Mouse (Mus musculus) MEL (cell line): ENCODE measurements around the gene Sapcd1. TPM values are rescaled to one million over a fixed set of nuclear protein-coding genes. Genes with fewer than 3 reads are reported as not detected.
A peak's percentile ranks its signal among the peaks of the same experiment; 100 is the strongest.

Source experiments
- DNase-seq: peaks from one replicate; pipeline ENCODE4 v3.0.0; 2011; ENCODE audit warnings: low read depth, low spot score
- H3K27ac ChIP-seq: 2 replicates; pipeline ENCODE4 v1.5.1; 2012; ENCODE audit warnings: low read depth, mild to moderate bottlenecking, control low read depth, low read length, moderate library complexity; ENCODE audit not compliant: control insufficient read depth
- H3K27me3 ChIP-seq, 2 experiments: fragments of 150-350 bp in 1 of 2; sonication (generic) in 1 of 2; 2 replicates each; pipeline ENCODE4 v1.6.1; 2012; ENCODE audit warnings: low read length in 2 of 2, mild to moderate bottlenecking in 2 of 2, improper control_type of control experiment in 1 of 2, moderate library complexity in 1 of 2; ENCODE audit not compliant: insufficient read depth in 2 of 2, control insufficient read depth in 1 of 2
- H3K36me3 ChIP-seq, 2 experiments: 2 replicates each; pipeline ENCODE4 v1.6.1; 2012 to 2014; ENCODE audit warnings: low read length in 2 of 2, improper control_type of control experiment in 1 of 2, inconsistent platforms in 1 of 2, mild to moderate bottlenecking in 1 of 2; ENCODE audit not compliant: insufficient read depth in 2 of 2, control insufficient read depth in 1 of 2
- H3K4me1 ChIP-seq, 2 experiments: fragments of 150-350 bp in 1 of 2; sonication (generic) in 1 of 2; 2 replicates each; pipeline ENCODE4 v1.6.1; 2012; ENCODE audit warnings: low read length in 2 of 2, improper control_type of control experiment in 1 of 2, mild to moderate bottlenecking in 1 of 2; ENCODE audit not compliant: insufficient read depth in 2 of 2, control insufficient read depth in 1 of 2
- H3K4me3 ChIP-seq, 2 experiments: fragments of 150-350 bp in 1 of 2; sonication (generic) in 1 of 2; 2 replicates each; pipeline ENCODE4 v1.5.1; 2012; ENCODE audit warnings: low read depth in 2 of 2, low read length in 2 of 2, mild to moderate bottlenecking in 2 of 2, moderate library complexity in 2 of 2, control low read depth in 1 of 2, improper control_type of control experiment in 1 of 2; ENCODE audit not compliant: control insufficient read depth in 1 of 2, insufficient read depth in 1 of 2
- H3K79me2 ChIP-seq: 2 replicates; pipeline ENCODE4 v1.6.1; 2012; ENCODE audit warnings: mild to moderate bottlenecking, low read length, moderate library complexity; ENCODE audit not compliant: control insufficient read depth, poor library complexity, insufficient read depth
- H3K9ac ChIP-seq: 2 replicates; pipeline ENCODE4 v1.6.1; 2012; ENCODE audit warnings: low read depth, mild to moderate bottlenecking, control low read depth, low read length, moderate library complexity; ENCODE audit not compliant: control insufficient read depth, poor library complexity, severe bottlenecking
- H3K9me3 ChIP-seq: fragments of 150-350 bp; sonication (generic); replicated peaks from 2 replicates; pipeline ENCODE4 v1.6.1; 2012; ENCODE audit warnings: mild to moderate bottlenecking, low read length, improper control_type of control experiment, moderate library complexity; ENCODE audit not compliant: insufficient read depth
- BHLHE40 ChIP-seq: IDR thresholded peaks from 2 replicates; pipeline ENCODE4 v1.6.1; 2012; ENCODE audit warnings: low read depth, mild to moderate bottlenecking, inconsistent platforms, low read length, improper control_type of control experiment, borderline replicate concordance
- CHD1 ChIP-seq: IDR thresholded peaks from 2 replicates; pipeline ENCODE4 v1.6.1; 2012; ENCODE audit warnings: low read depth, mild to moderate bottlenecking, inconsistent platforms, low read length, improper control_type of control experiment
- CHD2 ChIP-seq: IDR thresholded peaks from 2 replicates; pipeline ENCODE4 v1.6.1; 2011; ENCODE audit warnings: low read length, improper control_type of control experiment
- CTCF ChIP-seq, 3 experiments: IDR thresholded peaks in 2 of 3; conservative IDR thresholded peaks in 1 of 3; 2 replicates each; pipeline ENCODE4 v1.5.1; 2011 to 2012; ENCODE audit warnings: low read length in 3 of 3, low read depth in 2 of 3, mild to moderate bottlenecking in 2 of 3, improper control_type of control experiment in 1 of 3, inconsistent platforms in 1 of 3, mixed read lengths in 1 of 3, moderate library complexity in 1 of 3; ENCODE audit not compliant: control insufficient read depth in 1 of 3, insufficient read depth in 1 of 3, poor library complexity in 1 of 3, severe bottlenecking in 1 of 3
- E2F4 ChIP-seq: IDR thresholded peaks from 2 replicates; pipeline ENCODE4 v1.6.1; 2011; ENCODE audit warnings: low read depth, low read length, improper control_type of control experiment, borderline replicate concordance
- ELF1 ChIP-seq: IDR thresholded peaks from 2 replicates; pipeline ENCODE4 v1.6.1; 2014; ENCODE audit warnings: low read depth, mild to moderate bottlenecking, inconsistent platforms, low read length, improper control_type of control experiment, moderate library complexity
- EP300 ChIP-seq, 2 experiments: IDR thresholded peaks; 2 replicates each; pipeline ENCODE4 v1.6.1; 2011; ENCODE audit warnings: improper control_type of control experiment in 2 of 2, low read length in 2 of 2, low read depth in 1 of 2, mild to moderate bottlenecking in 1 of 2
- ETS1 ChIP-seq: IDR thresholded peaks from 2 replicates; pipeline ENCODE4 v1.6.1; 2012; ENCODE audit warnings: low read depth, mild to moderate bottlenecking, inconsistent platforms, low read length, improper control_type of control experiment, moderate library complexity
- GABPA ChIP-seq: IDR thresholded peaks from 2 replicates; pipeline ENCODE4 v1.6.1; 2012; ENCODE audit warnings: low read depth, mild to moderate bottlenecking, inconsistent platforms, low read length, improper control_type of control experiment, moderate library complexity
- GATA1 ChIP-seq: IDR thresholded peaks from 2 replicates; pipeline ENCODE4 v1.6.1; 2011; ENCODE audit warnings: low read depth, low read length, improper control_type of control experiment
- HCFC1 ChIP-seq: IDR thresholded peaks from 2 replicates; pipeline ENCODE4 v1.6.1; 2012; ENCODE audit warnings: low read depth, mild to moderate bottlenecking, inconsistent platforms, low read length, improper control_type of control experiment, moderate library complexity
- JUND ChIP-seq: IDR thresholded peaks from 2 replicates; pipeline ENCODE4 v1.6.1; 2011; ENCODE audit warnings: low read depth, mild to moderate bottlenecking, improper control_type of control experiment, low read length
- KAT2A ChIP-seq: conservative IDR thresholded peaks from 2 replicates; pipeline ENCODE4 v1.6.1; 2012; ENCODE audit warnings: low read depth, low read length, improper control_type of control experiment, inconsistent platforms
- MAFK ChIP-seq: IDR thresholded peaks from 2 replicates; pipeline ENCODE4 v1.6.1; 2011; ENCODE audit warnings: low read depth, mild to moderate bottlenecking, low read length, improper control_type of control experiment, borderline replicate concordance
- MAZ ChIP-seq: IDR thresholded peaks from 2 replicates; pipeline ENCODE4 v1.6.1; 2012; ENCODE audit warnings: low read depth, mild to moderate bottlenecking, inconsistent platforms, low read length, improper control_type of control experiment
- MEF2A ChIP-seq: IDR thresholded peaks from 2 replicates; pipeline ENCODE4 v1.6.1; 2014; ENCODE audit warnings: low read depth, mild to moderate bottlenecking, inconsistent platforms, low read length, improper control_type of control experiment; ENCODE audit not compliant: poor library complexity, insufficient replicate concordance, severe bottlenecking; ENCODE audit errors: extremely low read depth
- MXI1 ChIP-seq: IDR thresholded peaks from 2 replicates; pipeline ENCODE4 v1.6.1; 2011; ENCODE audit warnings: mild to moderate bottlenecking, low read depth, low read length, improper control_type of control experiment
- MYB ChIP-seq: IDR thresholded peaks from 2 replicates; pipeline ENCODE4 v1.6.1; 2011; ENCODE audit warnings: mild to moderate bottlenecking, low read depth, low read length, improper control_type of control experiment
- NELFE ChIP-seq: IDR thresholded peaks from 2 replicates; pipeline ENCODE4 v1.6.1; 2011; ENCODE audit warnings: low read depth, low read length, improper control_type of control experiment
- POLR2AphosphoS2 ChIP-seq: IDR thresholded peaks from 2 replicates; pipeline ENCODE4 v1.6.1; 2011; ENCODE audit warnings: low read length, improper control_type of control experiment
- RAD21 ChIP-seq: IDR thresholded peaks from 2 replicates; pipeline ENCODE4 v1.6.1; 2011; ENCODE audit warnings: mild to moderate bottlenecking, low read depth, low read length, improper control_type of control experiment
- RCOR1 ChIP-seq: IDR thresholded peaks from 2 replicates; pipeline ENCODE4 v1.6.1; 2012; ENCODE audit warnings: low read depth, mild to moderate bottlenecking, inconsistent platforms, low read length, improper control_type of control experiment
- SMC3 ChIP-seq: IDR thresholded peaks from 2 replicates; pipeline ENCODE4 v1.6.1; 2011; ENCODE audit warnings: low read depth, low read length, improper control_type of control experiment
- TAL1 ChIP-seq: IDR thresholded peaks from 2 replicates; pipeline ENCODE4 v1.6.1; 2012; ENCODE audit warnings: mild to moderate bottlenecking, inconsistent platforms, low read length, moderate library complexity, mixed read lengths
- TBP ChIP-seq: IDR thresholded peaks from 2 replicates; pipeline ENCODE4 v1.8.0; 2011; ENCODE audit warnings: low read depth, low read length, improper control_type of control experiment
- UBTF ChIP-seq: IDR thresholded peaks from 2 replicates; pipeline ENCODE4 v1.6.1; 2012; ENCODE audit warnings: low read depth, mild to moderate bottlenecking, inconsistent platforms, low read length, improper control_type of control experiment, moderate library complexity, borderline replicate concordance; ENCODE audit not compliant: insufficient read depth
- USF2 ChIP-seq, 2 experiments: IDR thresholded peaks; 2 replicates each; pipeline ENCODE4 v1.6.1; 2011 to 2012; ENCODE audit warnings: improper control_type of control experiment in 2 of 2, low read length in 2 of 2, borderline replicate concordance in 1 of 2, inconsistent platforms in 1 of 2, low read depth in 1 of 2, mild to moderate bottlenecking in 1 of 2; ENCODE audit not compliant: insufficient read depth in 1 of 2
- ZC3H11A ChIP-seq: IDR thresholded peaks from 2 replicates; pipeline ENCODE4 v1.6.1; 2012; ENCODE audit warnings: low read depth, mild to moderate bottlenecking, inconsistent platforms, low read length, improper control_type of control experiment
- ZKSCAN1 ChIP-seq: IDR thresholded peaks from 2 replicates; pipeline ENCODE4 v1.6.1; 2012; ENCODE audit warnings: low read depth, mild to moderate bottlenecking, inconsistent platforms, low read length, improper control_type of control experiment, moderate library complexity
- ZMIZ1 ChIP-seq: IDR thresholded peaks from 2 replicates; pipeline ENCODE4 v1.6.1; 2012; ENCODE audit warnings: low read depth, mild to moderate bottlenecking, inconsistent platforms, low read length, improper control_type of control experiment, moderate library complexity
- polyA plus RNA-seq, 2 experiments: library from polyadenylated mRNA; stranded (reverse) in 1 of 2; unstranded in 1 of 2; fragments of >175 nt in 1 of 2; fragments of >200 nt in 1 of 2; gene quantifications; 2 replicates each; pipeline versions ENCODE4 v1.2.1 to v1.2.4; 2012; ENCODE audit warnings: low replicate concordance in 2 of 2, low read depth in 1 of 2; ENCODE audit not compliant: insufficient read length in 2 of 2, insufficient read depth in 1 of 2, missing spikeins in 1 of 2
- total RNA-seq: library from RNA; depleted of rRNA; stranded (reverse); fragments of 300-350 nt; gene quantifications from 2 replicates; pipeline ENCODE4 v1.2.3, GENCODE M21; 2012

Sapcd1 gene
- total and polyA plus RNA-seq, 3 experiments = 124 to 164 TPM; not detected in 1

DNA sequence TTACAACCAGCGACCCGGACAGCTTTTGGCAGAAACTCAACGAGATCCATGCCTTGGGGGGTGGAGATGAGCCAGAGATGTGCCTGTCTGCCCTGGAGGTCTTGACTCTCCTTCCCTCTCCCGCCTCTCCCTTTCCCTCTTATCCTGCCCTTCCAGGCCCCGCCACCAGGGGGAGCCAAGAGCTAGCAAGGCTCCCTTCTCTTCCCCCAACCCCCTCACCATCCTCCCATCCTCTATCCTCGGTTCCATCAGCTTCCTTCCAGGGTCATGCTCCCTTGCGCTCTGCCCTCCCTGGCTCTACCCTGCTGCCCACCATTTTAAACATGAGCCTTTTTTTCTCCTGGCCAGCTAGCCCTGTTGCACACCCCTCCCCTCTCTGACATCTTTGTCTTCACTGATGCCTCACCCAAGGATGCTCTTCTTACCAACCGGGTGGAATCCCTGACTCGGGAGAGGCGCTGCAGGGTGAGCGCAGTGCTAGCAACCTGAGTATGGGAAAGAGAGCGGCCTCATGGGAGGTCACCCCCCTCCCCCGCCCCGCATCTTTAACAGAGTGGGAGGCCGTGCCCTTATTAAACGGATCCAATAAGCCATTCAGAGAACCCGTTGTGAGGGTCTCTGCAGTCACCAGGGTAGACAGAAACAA lies 6.5 kb downstream of the Sapcd1 start:
- H3K4me3 ChIP-seq = peak overlapping the region in 1 of 2 experiments; percentile 31; a peak in 1 of 4 replicates
- no peaks in the 10 kb centered on the region for H3K27me3 ChIP-seq
- peaks cover 0 to 46% of the 10 kb centered on the region in 2 experiments; a peak in 2 of 4 replicates for H3K36me3 ChIP-seq
- peak; percentile 90 for DNase-seq
- peaks cover 29% of the 10 kb centered on the region for H3K79me2 ChIP-seq
- no peaks in the 10 kb centered on the region for H3K9me3 ChIP-seq
- no peak for TF ChIP-seq ZKSCAN1
- TF ChIP-seq HCFC1 = no peak
- no peak for TF ChIP-seq RCOR1
- no peak for TF ChIP-seq UBTF
- peak; percentile 1; the same call in 1 of the 2 replicates for TF ChIP-seq MXI1
- TF ChIP-seq CHD2 = peak; percentile 6; the same call in 1 of the 2 replicates
- no peak for TF ChIP-seq MYB
- TF ChIP-seq RAD21 = peak; percentile 84
- TF ChIP-seq GATA1 = no peak
- TF ChIP-seq ETS1 = peak; percentile 15; the same call in 1 of the 2 replicates
- no peak for TF ChIP-seq JUND
- no peak for TF ChIP-seq MEF2A
- TF ChIP-seq EP300 (IDR thresholded peaks at IDR 0.05; ENCODE audit: low read depth in 1 of 2, low read length in 2 of 2) = peak in 1 of 2 experiments; percentile 45; a peak in 1 of 4 replicates
- TF ChIP-seq KAT2A = no peak
- TF ChIP-seq TBP = peak; percentile 62; the same call in 1 of the 2 replicates
- TF ChIP-seq CTCF (IDR thresholded peaks at IDR 0.05 in 2 of 3, conservative IDR thresholded peaks at IDR 0.05 in 1 of 3; ENCODE audit: control insufficient read depth in 1 of 3, insufficient read depth in 1 of 3, low read depth in 2 of 3, low read length in 3 of 3, poor library complexity in 1 of 3, severe bottlenecking in 1 of 3) = peak; percentile 93 to 99 (median 95)
- TF ChIP-seq MAZ = peak; percentile 15; the same call in 1 of the 2 replicates
- peak; percentile 1; the same call in 1 of the 2 replicates for TF ChIP-seq POLR2AphosphoS2
- TF ChIP-seq ZC3H11A = peak; percentile 80
- no peak for TF ChIP-seq E2F4
- TF ChIP-seq SMC3 = peak; percentile 90
- peak overlapping the region; percentile 66 for H3K9ac ChIP-seq
- H3K27ac ChIP-seq = peak overlapping the region; percentile 96
- H3K4me1 ChIP-seq = peaks cover 14 to 58% of the 10 kb centered on the region in 2 experiments

DNA sequence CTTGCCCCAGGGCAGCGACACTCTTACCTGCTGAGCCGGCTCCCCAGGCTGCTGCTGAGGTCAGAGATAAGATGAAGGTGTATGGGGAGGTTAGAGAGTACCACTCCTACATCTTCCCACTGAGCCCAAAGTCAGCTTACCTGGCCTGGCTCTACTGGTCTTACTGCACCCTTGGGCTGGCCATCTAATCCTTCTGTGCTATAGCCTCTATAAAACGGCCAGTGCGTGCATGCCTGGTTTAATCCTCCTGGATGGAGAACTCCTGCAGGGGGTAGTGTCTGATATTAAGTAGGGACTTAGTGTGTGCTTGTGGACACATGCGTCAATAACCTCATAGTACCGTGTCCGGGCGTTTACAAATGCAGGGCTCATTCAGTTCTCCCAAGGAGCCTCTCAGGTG lies 7.3 kb downstream of the Sapcd1 start:
- Histone ChIP-seq H3K36me3 (peaks cover 0 to 41% of the 10 kb centered on the region in 2 experiments; a peak in 2 of 4 replicates), H3K9ac (peak overlapping the region; percentile 63), H3K4me3 (no peak overlapping the region), H3K27me3 (no peaks in the 10 kb centered on the region), H3K9me3 (no peaks in the 10 kb centered on the region), H3K27ac (peak overlapping the region; percentile 96), H3K4me1 (peaks cover 14 to 54% of the 10 kb centered on the region in 2 experiments), H3K79me2 (peaks cover 22% of the 10 kb centered on the region)
- no peak for DNase-seq
- TF ChIP-seq NELFE (no peak), MYB (no peak), BHLHE40 (no peak), CTCF (IDR thresholded peaks at IDR 0.05 in 2 of 3, conservative IDR thresholded peaks at IDR 0.05 in 1 of 3; ENCODE audit: control insufficient read depth in 1 of 3, insufficient read depth in 1 of 3, low read depth in 2 of 3, low read length in 3 of 3, poor library complexity in 1 of 3, severe bottlenecking in 1 of 3) (no peak), ZMIZ1 (no peak), ELF1 (no peak), CHD1 (no peak), USF2 (IDR thresholded peaks at IDR 0.05; ENCODE audit: borderline replicate concordance in 1 of 2, insufficient read depth in 1 of 2, low read depth in 1 of 2, low read length in 2 of 2) (no peak), MAFK (no peak), ZC3H11A (no peak), POLR2AphosphoS2 (no peak), TAL1 (no peak), TBP (no peak), JUND (no peak), GABPA (no peak), MAZ (no peak)
